Mouse (Mus musculus) intestine, embryonic 14.5 days (tissue): ENCODE measurements around the gene Olfr1392. TPM values are rescaled to one million over a fixed set of nuclear protein-coding genes. Genes with fewer than 3 reads are reported as not detected.

Experiments used
- ATAC-seq: fragments of 200-750 bp; cut with Nextera tagmentation; replicated peaks from 2 replicates; pipeline ENCODE4 v1.8.0; 2017; ENCODE audit warnings: low read depth, moderate number of reproducible peaks, moderate TSS enrichment, moderate library complexity; ENCODE audit not compliant: low FRiP score, low TSS enrichment
- DNase-seq: peaks from one replicate; pipeline ENCODE4 v3.0.0-alpha.2; 2018; ENCODE audit warnings: low spot score
- H3K27ac ChIP-seq: fragments of 300-500 bp; sonication (generic); 2 replicates; pipeline ENCODE4 v1.5.1; 2014; ENCODE audit warnings: low read depth, mild to moderate bottlenecking, control low read depth
- H3K27me3 ChIP-seq: fragments of 300-500 bp; sonication (generic); replicated peaks from 2 replicates; pipeline ENCODE4 v1.6.1; 2014; ENCODE audit warnings: low read length, control low read depth; ENCODE audit not compliant: control insufficient read depth, insufficient read depth
- H3K36me3 ChIP-seq: fragments of 300-500 bp; sonication (generic); 2 replicates; pipeline ENCODE4 v1.6.1; 2014; ENCODE audit warnings: low read length, control low read depth; ENCODE audit not compliant: control insufficient read depth, insufficient read depth
- H3K4me1 ChIP-seq: fragments of 300-500 bp; sonication (generic); replicated peaks from 2 replicates; pipeline ENCODE4 v1.6.1; 2014; ENCODE audit warnings: low read length, control low read depth, mixed read lengths; ENCODE audit not compliant: control insufficient read depth, insufficient read depth
- H3K4me2 ChIP-seq: fragments of 300-500 bp; sonication (generic); 2 replicates; pipeline ENCODE4 v1.6.1; 2014; ENCODE audit warnings: low read length
- H3K4me3 ChIP-seq: fragments of 300-500 bp; sonication (generic); 2 replicates; pipeline ENCODE4 v1.5.1; 2014; ENCODE audit warnings: low read depth, low read length, control low read depth, mixed read lengths
- H3K9ac ChIP-seq: fragments of 300-500 bp; sonication (generic); 2 replicates; pipeline ENCODE4 v1.6.1; 2014; ENCODE audit warnings: mild to moderate bottlenecking, low read length
- H3K9me3 ChIP-seq: fragments of 300-500 bp; sonication (generic); 2 replicates; pipeline ENCODE4 v1.6.1; 2016; ENCODE audit warnings: low read length, control low read depth; ENCODE audit not compliant: control insufficient read depth
- WGBS: fragments of 180-500 bp; shearing (Covaris S2); extraction: QIAGEN DNeasy Blood & Tissue Kit; methylation state at CpG from one replicate; pipeline ENCODE4 v1.1.7; 2014; 5-methylcytosine and 5-hydroxymethylcytosine counted together
- polyA plus RNA-seq: library from polyadenylated mRNA; unstranded; fragments of >200 nt; fragmentation: Nextera tagmentation; extraction: Ambion mirVana; gene quantifications from 2 replicates; pipeline ENCODE4 v1.2.1, GENCODE M21; 2014

Olfr1392 gene
- polyA plus RNA-seq, 1 experiment from 2014 or later = not detected

DNA sequence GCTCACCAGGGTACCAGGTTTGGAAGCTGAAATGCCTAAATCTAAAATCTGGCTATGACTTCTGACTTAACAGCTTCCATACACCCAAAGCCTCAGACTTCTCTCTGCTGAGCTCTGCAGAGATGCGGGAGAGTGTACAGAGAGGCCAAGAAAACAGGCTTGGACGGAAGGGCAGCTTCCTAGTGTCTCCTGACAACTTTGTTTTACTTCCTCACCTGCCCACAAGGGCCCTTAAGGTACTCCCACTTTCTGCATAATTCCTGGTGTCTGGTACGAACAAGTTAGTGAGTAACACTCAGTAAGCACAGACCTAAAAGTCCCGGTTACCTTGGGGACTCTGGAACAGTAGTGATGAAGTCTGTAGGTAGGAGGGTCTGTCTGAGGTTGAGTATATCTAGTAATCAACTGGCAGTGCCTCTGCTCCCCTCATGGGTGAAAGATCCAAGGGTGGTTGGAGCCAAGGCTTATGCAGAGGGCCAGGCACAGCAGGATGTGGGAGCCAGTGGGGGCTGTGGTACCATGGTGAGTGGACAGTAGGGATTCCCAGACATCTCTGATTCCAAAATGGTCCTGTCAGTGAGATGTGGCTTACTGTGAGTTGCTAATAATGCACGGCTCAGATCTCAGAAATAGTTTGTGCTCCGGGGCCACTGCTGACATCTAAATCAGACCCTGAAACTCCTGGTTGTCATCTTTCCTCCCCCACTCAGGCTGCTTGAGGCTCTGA, 35.9 kb upstream of the Olfr1392 start:
- H3K27ac ChIP-seq = peak overlapping the region; percentile 88; the same call in 1 of the 2 replicates
- no peak overlapping the region for H3K4me3 ChIP-seq
- peak overlapping the region; percentile 87; the same call in 1 of the 2 replicates for H3K4me2 ChIP-seq
- no peak overlapping the region for H3K9ac ChIP-seq
- no peaks in the 10 kb centered on the region for H3K9me3 ChIP-seq
- ATAC-seq (no peak), DNase-seq (no peak)
- WGBS = 80% methylated on average over 6 of the region's 6 CpGs
- H3K4me1 ChIP-seq = peaks cover 63% of the 10 kb centered on the region
- peaks cover 16% of the 10 kb centered on the region for H3K36me3 ChIP-seq
- H3K27me3 ChIP-seq = no peaks in the 10 kb centered on the region

DNA sequence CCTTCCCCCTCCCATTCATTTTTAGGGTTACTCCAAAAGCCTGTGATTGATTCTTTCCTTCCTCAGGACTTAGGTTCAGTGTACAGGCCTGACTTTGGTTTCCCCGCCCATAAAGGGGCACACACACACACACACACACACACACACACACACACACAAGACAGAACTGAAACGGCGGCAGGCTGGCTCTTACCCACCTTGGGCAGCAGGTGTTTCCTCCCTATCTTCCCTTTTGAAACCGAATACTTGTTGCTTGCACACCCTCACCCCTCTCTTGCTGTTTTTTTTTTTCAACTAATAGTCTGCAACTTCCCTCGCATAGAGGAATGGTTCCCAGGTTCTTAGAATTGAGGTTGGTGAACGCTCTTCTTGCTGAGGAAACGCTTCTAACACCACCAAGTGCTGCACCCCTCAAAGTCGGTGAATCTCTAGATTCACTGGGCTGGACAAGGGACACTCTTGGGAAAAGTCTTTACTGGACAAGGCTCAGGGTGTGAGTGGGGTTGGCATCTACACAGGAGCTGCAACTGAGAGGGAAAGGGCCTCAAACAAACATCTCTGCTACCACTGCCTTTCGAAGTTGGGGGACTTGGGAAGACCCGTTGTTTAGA, 35.2 kb upstream of the Olfr1392 start:
- peak overlapping the region; percentile 65 for H3K4me3 ChIP-seq
- no peaks in the 10 kb centered on the region for H3K9me3 ChIP-seq
- peak overlapping the region; percentile 87 for H3K4me2 ChIP-seq
- no peaks in the 10 kb centered on the region for H3K27me3 ChIP-seq
- H3K9ac ChIP-seq = peak overlapping the region; percentile 78
- H3K36me3 ChIP-seq = peaks cover 24% of the 10 kb centered on the region
- ATAC-seq (no peak), DNase-seq (no peak)
- peaks cover 59% of the 10 kb centered on the region for H3K4me1 ChIP-seq
- peak overlapping the region; percentile 88 for H3K27ac ChIP-seq
- 22% methylated on average over 10 of the region's 10 CpGs for WGBS

GRCm38 (mm10) chr11:49250422-49251379, 34.4 kb upstream of the Olfr1392 start:
- peak overlapping the region; percentile 78 for H3K9ac ChIP-seq
- no peaks in the 10 kb centered on the region for H3K9me3 ChIP-seq
- H3K36me3 ChIP-seq = peaks cover 31% of the 10 kb centered on the region
- peak; percentile 93 for ATAC-seq
- H3K27ac ChIP-seq = peak overlapping the region; percentile 88
- 2% methylated on average over 45 of the region's 45 CpGs for WGBS
- DNase-seq = peak; percentile 91
- H3K4me1 ChIP-seq = peaks cover 51% of the 10 kb centered on the region
- no peaks in the 10 kb centered on the region for H3K27me3 ChIP-seq
- peak overlapping the region; percentile 65 for H3K4me3 ChIP-seq
- H3K4me2 ChIP-seq = peak overlapping the region; percentile 87

DNA sequence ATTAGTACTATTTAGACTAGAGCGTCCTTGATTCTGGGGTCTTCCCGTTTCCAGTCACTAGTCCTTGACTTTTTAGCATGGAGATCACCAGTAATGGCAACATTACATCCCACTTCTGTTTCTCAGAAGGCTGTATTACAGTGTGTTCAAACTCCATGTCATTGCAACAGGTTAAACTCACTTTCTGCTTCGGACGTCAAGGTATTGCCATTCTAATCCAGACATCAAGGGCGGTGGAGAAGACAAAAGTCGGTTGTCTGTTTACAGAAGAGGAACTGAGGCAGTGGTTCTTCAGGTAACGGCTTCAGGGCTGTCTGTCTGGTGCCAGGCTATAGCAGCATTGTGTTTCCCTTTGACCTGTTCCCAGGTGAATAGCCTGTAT, 33.7 kb upstream of the Olfr1392 start:
- Histone ChIP-seq H3K9ac (peak overlapping the region; percentile 78), H3K27ac (peak overlapping the region; percentile 88; the same call in 1 of the 2 replicates)

DNA sequence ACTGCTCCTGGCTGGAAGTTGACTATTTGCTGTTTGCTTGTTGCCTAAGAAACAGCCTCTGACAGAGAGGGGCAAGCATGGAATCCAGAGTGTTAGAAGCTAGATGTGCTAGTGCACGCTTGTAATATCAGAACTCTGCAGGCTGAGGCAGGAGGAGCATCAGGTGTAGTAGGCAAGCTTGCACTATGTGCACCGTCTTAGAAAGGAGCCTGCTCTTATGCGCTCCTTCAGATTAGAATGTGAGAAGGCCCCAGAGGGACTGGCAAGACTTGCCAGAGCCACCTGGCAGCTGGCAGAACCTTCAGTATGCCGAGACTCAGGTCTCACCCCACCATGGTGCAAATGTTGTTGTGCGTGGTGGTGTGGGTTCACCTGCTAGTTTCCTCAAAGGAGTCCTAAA, 33.0 kb upstream of the Olfr1392 start:
- Histone ChIP-seq H3K4me3 (0 out of 2 replicates have a peak overlapping the region, but pooled peaks have one; percentile 65), H3K27ac (no peak overlapping the region), H3K9me3 (no peaks in the 10 kb centered on the region), H3K27me3 (no peaks in the 10 kb centered on the region), H3K4me2 (peak overlapping the region; percentile 87), H3K4me1 (peaks cover 38% of the 10 kb centered on the region), H3K36me3 (peaks cover 39% of the 10 kb centered on the region), H3K9ac (no peak overlapping the region)
- ATAC-seq (no peak), DNase-seq (no peak)
- WGBS = 92% methylated on average over 5 of the region's 5 CpGs

More for the DNA sequence above, 33.7 kb upstream of the Olfr1392 start:
- no peaks in the 10 kb centered on the region for H3K27me3 ChIP-seq
- DNase-seq (no peak), ATAC-seq (no peak)
- H3K4me3 ChIP-seq = peak overlapping the region; percentile 65
- peak overlapping the region; percentile 87 for H3K4me2 ChIP-seq
- H3K4me1 ChIP-seq = peaks cover 45% of the 10 kb centered on the region
- no peaks in the 10 kb centered on the region for H3K9me3 ChIP-seq
- peaks cover 34% of the 10 kb centered on the region for H3K36me3 ChIP-seq
- 56% methylated on average over 7 of the region's 7 CpGs for WGBS

DNA sequence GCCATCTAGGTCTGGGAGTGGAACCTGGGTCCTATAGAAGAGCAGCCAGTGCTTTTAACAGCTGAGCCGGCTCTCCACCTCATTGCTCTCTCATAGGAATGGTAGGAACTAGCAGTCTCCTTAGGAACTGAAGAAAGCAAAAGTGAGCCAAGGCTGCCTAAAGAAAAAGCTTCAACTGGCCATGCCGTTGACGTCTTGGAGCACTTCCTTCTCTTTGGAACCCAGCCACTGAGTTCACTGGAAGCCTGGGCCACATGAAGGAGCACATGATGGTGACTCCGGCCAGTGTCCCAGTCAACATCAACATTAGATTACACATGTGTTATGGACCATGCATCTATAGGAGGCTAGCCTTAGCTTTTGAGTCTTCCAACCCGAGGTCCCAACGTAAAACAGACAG, 32.0 kb upstream of the Olfr1392 start:
- Histone ChIP-seq H3K4me2 (no peak overlapping the region), H3K9ac (no peak overlapping the region), H3K4me1 (peaks cover 35% of the 10 kb centered on the region), H3K9me3 (no peaks in the 10 kb centered on the region), H3K36me3 (peaks cover 44% of the 10 kb centered on the region), H3K27ac (no peak overlapping the region), H3K27me3 (no peaks in the 10 kb centered on the region), H3K4me3 (no peak overlapping the region)
- ATAC-seq (no peak), DNase-seq (no peak)
- 93% methylated on average over 6 of the region's 6 CpGs for WGBS

- peaks cover 69% of the 10 kb centered on the region for H3K36me3 ChIP-seq
- H3K4me2 ChIP-seq = no peak overlapping the region
- no peak overlapping the region for H3K4me3 ChIP-seq
- H3K9ac ChIP-seq = no peak overlapping the region
- no peak for ATAC-seq
- H3K27ac ChIP-seq = no peak overlapping the region
- DNase-seq = no peak
- 66% methylated on average over 2 of the region's 2 CpGs for WGBS
- H3K27me3 ChIP-seq = no peaks in the 10 kb centered on the region
- no peaks in the 10 kb centered on the region for H3K9me3 ChIP-seq
- no peaks in the 10 kb centered on the region for H3K4me1 ChIP-seq
These were observed 25.8 kb upstream of the Olfr1392 start for GRCm38 (mm10) chr11:49259296-49259695.

DNA sequence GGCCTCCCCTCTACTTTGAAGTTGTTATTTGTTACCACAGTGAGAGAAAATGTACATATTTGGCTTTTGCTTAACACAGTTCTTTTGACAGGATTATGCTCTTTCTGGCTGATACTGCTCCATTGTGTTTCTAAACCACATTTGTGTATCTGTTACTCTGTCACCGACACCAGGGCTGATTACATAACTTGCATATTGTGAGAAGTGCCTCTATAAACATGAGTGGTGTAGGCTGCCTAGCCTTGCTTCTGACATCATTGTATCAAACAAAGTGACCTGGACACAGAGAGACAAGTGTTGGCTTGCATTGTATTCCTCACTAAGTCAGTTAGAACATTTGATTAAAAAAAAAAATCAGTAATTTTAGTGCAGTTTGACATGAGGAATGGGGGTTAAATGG, 25.3 kb upstream of the Olfr1392 start:
- no peak overlapping the region for H3K27ac ChIP-seq
- peaks cover 66% of the 10 kb centered on the region for H3K36me3 ChIP-seq
- no peak overlapping the region for H3K9ac ChIP-seq
- H3K4me3 ChIP-seq = no peak overlapping the region
- H3K27me3 ChIP-seq = no peaks in the 10 kb centered on the region
- ATAC-seq (no peak), DNase-seq (no peak)
- H3K9me3 ChIP-seq = no peaks in the 10 kb centered on the region
- H3K4me1 ChIP-seq = no peaks in the 10 kb centered on the region
- no peak overlapping the region for H3K4me2 ChIP-seq
- 68% methylated on average over 1 of the region's 1 CpGs for WGBS
